Mouse (Mus musculus): ENCODE measurements around the gene Atcay.
A peak's percentile ranks its signal among the peaks of the same experiment; 100 is the strongest.
"Not testable (repeated sequence)": the region's sequence is repeated elsewhere in the genome, so short reads cannot be mapped to it uniquely, and the experiment has no call there.

The Atcay gene

GRCm38 (mm10) chr10:81242021-81242420 lies 11.4 kb upstream of the Atcay start:
- DNase-seq (ENCODE audit: low spot score in 2 of 2) = no peak

- DNase-seq (ENCODE audit: low spot score in 2 of 2) = peak in 1 of 2 experiments; percentile 69
Measured at GRCm38 (mm10) chr10:81240876-81241275, 10.2 kb upstream of the Atcay start.

- no peak for DNase-seq (ENCODE audit: low spot score in 2 of 2)
Measured at GRCm38 (mm10) chr10:81238618-81239017, 8.0 kb upstream of the Atcay start.

GRCm38 (mm10) chr10:81236471-81237268 lies 6.0 kb upstream of the Atcay start:
- no peak for DNase-seq (ENCODE audit: low spot score in 2 of 2)

GRCm38 (mm10) chr10:81234206-81234605 lies 3.6 kb upstream of the Atcay start:
- DNase-seq (ENCODE audit: low spot score in 2 of 2) = no peak

- no peak for DNase-seq (ENCODE audit: low spot score in 2 of 2)
Measured at GRCm38 (mm10) chr10:81233226-81233585, 2.6 kb upstream of the Atcay start.

- DNase-seq (ENCODE audit: low spot score in 2 of 2) = peak; percentile 82 to 93
Measured at GRCm38 (mm10) chr10:81232580-81233225, 2.1 kb upstream of the Atcay start, which contains the start of gene Zfr2. Zfr2 (plus strand) TSS chr10:81233155.

- no peak for DNase-seq (ENCODE audit: low spot score in 2 of 2)
Measured at GRCm38 (mm10) chr10:81231436-81231835, 803 bp upstream of the Atcay start.

GRCm38 (mm10) chr10:81229735-81230437 lies 747 bp downstream of the Atcay start:
- DNase-seq (ENCODE audit: low spot score in 2 of 2) = no peak

GRCm38 (mm10) chr10:81223731-81224130 lies 6.9 kb downstream of the Atcay start:
- not testable (repeated sequence) for DNase-seq (ENCODE audit: low spot score in 2 of 2)

GRCm38 (mm10) chr10:81221402-81222015 lies 9.1 kb downstream of the Atcay start:
- peak in 1 of 2 experiments; percentile 32 for DNase-seq (ENCODE audit: low spot score in 2 of 2)

- peak; percentile 72 to 85 for DNase-seq (ENCODE audit: low spot score in 2 of 2)
Measured at GRCm38 (mm10) chr10:81217964-81218363, 12.7 kb downstream of the Atcay start.

GRCm38 (mm10) chr10:81217267-81217666 lies 13.4 kb downstream of the Atcay start:
- not testable (repeated sequence) for DNase-seq (ENCODE audit: low spot score in 2 of 2)

GRCm38 (mm10) chr10:81216810-81217209 lies 13.8 kb downstream of the Atcay start:
- no peak for DNase-seq (ENCODE audit: low spot score in 2 of 2)

GRCm38 (mm10) chr10:81216260-81216659 lies 14.4 kb downstream of the Atcay start:
- DNase-seq (ENCODE audit: low spot score in 2 of 2) = no peak

GRCm38 (mm10) chr10:81210154-81210553 lies 20.5 kb downstream of the Atcay start:
- DNase-seq (ENCODE audit: low spot score in 2 of 2) = no peak

GRCm38 (mm10) chr10:81204137-81204536 lies 26.5 kb downstream of the Atcay start:
- no peak for DNase-seq (ENCODE audit: low spot score in 2 of 2)

- DNase-seq (ENCODE audit: low spot score in 2 of 2) = no peak
Measured at GRCm38 (mm10) chr10:81202978-81203720, 27.5 kb downstream of the Atcay start.

- DNase-seq (ENCODE audit: low spot score in 2 of 2) = no peak
Measured at GRCm38 (mm10) chr10:81201807-81202758, 28.6 kb downstream of the Atcay start, which contains the start of gene Nmrk2. Nmrk2 (minus strand) TSS chr10:81202051.

All from natural killer cell, adult 2 months (primary cell).